Mouse (Mus musculus) erythroblast, embryonic 14.5 days (primary cell): Measurements from ENCODE around the gene Hsd17b10.

Experiments
- GATA1 ChIP-seq: IDR thresholded peaks from 2 replicates; pipeline ENCODE4 v1.6.1; 2012; ENCODE audit warnings: low read length, inconsistent platforms, mixed read lengths
- TAL1 ChIP-seq: IDR thresholded peaks from 3 replicates; pipeline ENCODE4 v1.6.1; 2012; ENCODE audit warnings: low read length, inconsistent platforms, mixed read lengths

DNA sequence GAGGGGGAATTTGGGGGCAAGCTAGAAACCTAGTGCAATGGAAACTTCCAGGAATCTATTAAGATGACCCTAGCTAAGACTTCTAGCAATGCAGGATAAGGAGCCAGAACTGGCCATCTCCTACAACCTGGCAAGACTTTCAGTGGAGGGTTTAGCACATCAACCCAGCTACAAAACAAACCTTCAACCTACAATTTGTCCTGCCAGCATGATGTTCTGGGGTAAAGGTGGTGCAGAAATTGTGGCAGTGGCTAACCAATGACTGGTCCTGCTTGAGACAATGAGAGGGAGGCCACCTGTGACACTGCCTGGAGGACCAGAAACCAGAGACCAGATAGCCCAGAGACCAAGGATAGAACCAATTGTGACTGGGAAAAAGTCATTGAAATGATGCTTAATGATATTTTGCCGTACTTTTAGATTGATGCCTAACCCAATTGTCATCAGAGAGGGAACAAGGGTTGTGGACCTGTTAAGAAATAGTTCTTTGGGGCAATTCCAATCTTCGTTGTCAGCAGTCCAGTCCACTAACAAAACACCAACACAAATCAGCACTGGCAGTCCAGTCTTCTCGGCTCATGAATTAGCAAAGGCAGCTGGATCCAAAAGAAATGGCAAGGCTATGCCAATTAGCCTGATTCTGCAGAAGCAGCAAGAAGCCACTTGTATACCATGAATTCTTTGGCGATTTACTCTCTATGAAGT is 2.5 kb upstream of the Hsd17b10 start:
- TF ChIP-seq TAL1, result no peak
- TF ChIP-seq GATA1, result no peak
